Mouse (Mus musculus) heart, postnatal 0 days (tissue): ENCODE data around the gene Tmpo.

Experiments used
- CTCF ChIP-seq: IDR thresholded peaks from 2 replicates; pipeline ENCODE4 v1.5.1; 2016; ENCODE audit warnings: antibody characterized with exemption, control low read depth, low read depth
- EP300 ChIP-seq: IDR thresholded peaks from 2 replicates; pipeline ENCODE4 v1.6.1; 2016; ENCODE audit warnings: antibody characterized with exemption, low read depth

GRCm38 (mm10) chr10:91128551-91129160 lies 52.5 kb downstream of the Tmpo start:
- TF ChIP-seq CTCF (no peak), EP300 (no peak)
